Mouse (Mus musculus): ENCODE measurements around the gene Gpatch2.
A peak's percentile ranks its signal among the peaks of the same experiment; 100 is the strongest.

Gpatch2 gene

GRCm38 (mm10) chr1:187307335-187307734 lies 92.0 kb downstream of the Gpatch2 start:
- no peak for DNase-seq (ENCODE audit: low spot score in 2 of 2)

- no peak for DNase-seq (ENCODE audit: low spot score in 2 of 2)
Observed at GRCm38 (mm10) chr1:187308523-187308922, 93.2 kb downstream of the Gpatch2 start.

DNA sequence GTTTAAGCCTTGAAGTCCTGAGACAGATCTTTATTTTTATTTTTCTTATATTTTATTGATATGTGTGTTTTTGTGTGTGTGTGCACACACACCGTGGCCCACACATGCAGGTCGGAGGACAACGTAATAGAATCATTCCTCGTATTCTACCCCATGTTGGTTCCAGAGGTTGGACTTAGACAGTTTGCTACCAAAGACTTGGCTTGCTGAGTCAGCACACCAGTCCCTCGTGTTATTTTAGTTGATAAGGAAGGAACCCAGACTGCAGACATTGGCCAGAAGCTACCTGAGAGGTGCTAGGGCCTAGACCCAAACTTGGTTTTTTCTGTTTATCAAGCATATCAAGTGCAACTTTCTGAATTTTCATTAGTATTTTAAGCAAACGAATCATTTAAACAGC lies 95.8 kb downstream of the Gpatch2 start:
- DNase-seq (ENCODE audit: low spot score in 2 of 2), result no peak

- no peak for DNase-seq (ENCODE audit: low spot score in 2 of 2)
Observed at GRCm38 (mm10) chr1:187313323-187313722, 98.0 kb downstream of the Gpatch2 start.

- no peak for DNase-seq (ENCODE audit: low spot score in 2 of 2)
Observed at GRCm38 (mm10) chr1:187313763-187314162, 98.5 kb downstream of the Gpatch2 start.

DNA sequence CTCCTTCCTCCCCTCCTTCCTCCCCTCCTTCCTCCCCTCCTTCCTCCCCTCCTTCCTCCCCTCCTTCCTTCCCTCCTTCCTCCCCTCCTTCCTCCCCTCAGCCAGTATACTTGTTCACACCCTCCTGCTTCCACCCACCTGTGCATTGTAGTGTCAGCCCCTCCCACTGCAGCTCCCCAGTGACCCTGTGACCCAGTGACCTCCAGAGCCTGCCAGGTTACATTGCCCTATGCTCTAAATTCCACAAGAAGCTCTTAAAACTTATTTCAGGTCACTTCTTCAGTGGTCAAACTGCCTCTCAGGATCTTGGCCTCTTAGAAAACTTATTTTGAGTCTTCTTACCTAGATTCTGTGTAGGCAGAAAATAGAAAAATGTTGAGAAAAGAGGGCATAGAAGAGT lies 99.2 kb downstream of the Gpatch2 start:
- no peak for DNase-seq (ENCODE audit: low spot score in 2 of 2)

- no peak for DNase-seq (ENCODE audit: low spot score in 2 of 2)
Observed at GRCm38 (mm10) chr1:187315821-187316220, 100.5 kb downstream of the Gpatch2 start.

GRCm38 (mm10) chr1:187316555-187316954 lies 101.2 kb downstream of the Gpatch2 start:
- no peak for DNase-seq (ENCODE audit: low spot score in 2 of 2)

GRCm38 (mm10) chr1:187321814-187322213 lies 106.5 kb downstream of the Gpatch2 start:
- no peak for DNase-seq (ENCODE audit: low spot score in 2 of 2)

GRCm38 (mm10) chr1:187322505-187323208 lies 107.3 kb downstream of the Gpatch2 start:
- no peak for DNase-seq (ENCODE audit: low spot score in 2 of 2)

DNA sequence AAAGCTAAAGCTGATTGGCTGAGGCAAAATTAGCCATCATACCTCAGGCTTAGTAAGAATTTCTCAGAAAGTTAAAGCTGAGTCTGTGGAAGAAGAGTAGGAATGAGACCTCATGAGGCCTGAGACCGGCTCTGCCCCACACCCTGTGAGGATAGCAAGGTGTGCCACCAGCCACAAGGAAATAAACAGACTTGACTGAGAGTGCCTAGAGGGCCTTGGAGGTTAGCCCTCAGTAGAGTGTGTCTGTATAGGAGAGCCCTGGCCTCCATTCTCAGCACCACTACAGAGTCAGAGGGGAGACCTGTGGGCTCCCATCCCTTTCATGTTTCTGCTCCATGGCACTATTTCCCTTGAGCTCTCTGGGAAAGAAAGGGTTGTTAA lies 107.9 kb downstream of the Gpatch2 start:
- no peak for DNase-seq (ENCODE audit: low spot score in 2 of 2)

GRCm38 (mm10) chr1:187342551-187342950 lies 127.2 kb downstream of the Gpatch2 start:
- no peak for DNase-seq (ENCODE audit: low spot score in 2 of 2)

GRCm38 (mm10) chr1:187345156-187345555 lies 129.8 kb downstream of the Gpatch2 start:
- DNase-seq (ENCODE audit: low spot score in 2 of 2), result no peak

DNA sequence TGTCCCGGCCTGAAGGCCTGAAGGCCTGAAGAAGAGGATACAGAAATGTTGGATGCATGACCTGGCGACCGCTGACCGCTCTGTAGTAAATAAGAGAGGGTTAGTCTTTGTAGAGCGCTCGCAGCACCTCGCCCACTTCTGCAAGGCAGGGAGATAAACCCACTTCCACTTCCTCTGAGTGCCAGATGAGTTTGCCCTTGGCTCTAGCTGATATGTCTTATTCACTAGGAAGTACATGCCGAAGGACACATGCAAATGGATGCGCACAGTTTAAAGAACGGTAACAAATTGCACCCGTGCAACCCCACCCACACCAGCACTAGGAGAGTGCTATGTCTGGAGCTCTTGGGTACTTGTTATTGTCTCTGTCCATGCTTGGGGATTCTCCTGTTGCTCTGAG lies 131.6 kb downstream of the Gpatch2 start:
- no peak for DNase-seq (ENCODE audit: low spot score in 2 of 2)

- DNase-seq (ENCODE audit: low spot score in 2 of 2), result no peak
Observed at GRCm38 (mm10) chr1:187347606-187348005, 132.3 kb downstream of the Gpatch2 start.

GRCm38 (mm10) chr1:187348053-187348820 lies 132.9 kb downstream of the Gpatch2 start:
- peak in 1 of 2 experiments; percentile 5 for DNase-seq (ENCODE audit: low spot score in 2 of 2)

DNA sequence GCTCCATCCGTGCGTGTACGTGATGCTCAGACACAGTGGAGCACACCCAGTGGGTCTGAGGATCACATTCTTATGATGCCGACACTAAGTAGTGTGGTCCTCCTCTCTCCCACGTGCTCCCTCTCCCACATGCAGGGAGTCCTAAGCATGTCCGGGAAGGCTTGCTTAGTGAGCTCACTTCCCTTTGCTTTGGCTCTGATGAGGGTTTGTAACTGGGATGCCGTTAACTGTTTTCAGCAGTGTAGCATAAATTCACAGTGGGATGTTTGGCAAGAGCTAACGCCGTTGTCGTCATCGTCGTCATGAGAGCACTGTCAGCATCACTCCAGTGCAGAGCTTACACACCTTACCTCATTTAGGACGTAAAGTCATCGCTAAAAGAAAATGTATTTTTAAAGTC lies 133.6 kb downstream of the Gpatch2 start:
- no peak for DNase-seq (ENCODE audit: low spot score in 2 of 2)

GRCm38 (mm10) chr1:187356169-187356568 lies 140.9 kb downstream of the Gpatch2 start:
- no peak for DNase-seq (ENCODE audit: low spot score in 2 of 2)

DNA sequence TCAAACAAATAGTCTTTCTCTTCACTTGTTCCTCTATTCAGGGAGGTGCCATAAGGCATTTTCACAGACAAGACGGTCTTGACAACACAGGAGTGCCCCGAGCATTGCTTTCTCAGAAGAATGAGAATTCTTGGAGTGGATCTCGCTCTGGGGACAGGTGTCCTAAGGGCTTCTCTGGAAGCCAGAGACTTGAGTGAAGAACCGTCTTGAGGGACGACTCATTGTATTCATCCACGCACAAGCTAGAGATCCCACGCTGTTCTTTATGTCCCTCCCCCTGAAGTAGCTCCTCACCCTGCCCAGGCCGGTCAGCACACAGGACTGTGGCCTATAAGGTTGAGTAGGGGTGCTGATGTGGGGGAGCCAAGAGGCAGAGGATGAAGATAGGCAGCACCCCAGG lies 141.6 kb downstream of the Gpatch2 start:
- no peak for DNase-seq (ENCODE audit: low spot score in 2 of 2)

GRCm38 (mm10) chr1:187360240-187360639 lies 144.9 kb downstream of the Gpatch2 start:
- no peak for DNase-seq (ENCODE audit: low spot score in 2 of 2)

DNA sequence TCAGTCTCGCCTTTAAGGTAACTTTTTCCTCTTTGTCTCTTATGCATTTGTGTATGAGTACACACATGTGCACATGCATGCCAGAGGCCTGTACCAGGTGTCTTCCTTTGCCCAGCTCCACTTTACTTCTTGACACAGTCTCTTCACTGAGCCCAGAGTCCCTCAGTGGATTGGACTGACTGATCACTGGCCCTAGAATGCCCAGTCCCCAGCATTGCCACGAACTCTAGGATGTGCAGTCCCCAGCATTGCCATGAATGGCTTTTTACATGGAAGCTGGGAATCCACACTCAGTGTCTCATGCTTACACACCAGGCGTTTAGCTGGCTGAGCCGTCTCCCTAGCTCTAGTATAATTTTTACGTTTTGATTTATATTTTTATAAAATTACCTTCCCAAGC lies 147.2 kb downstream of the Gpatch2 start:
- DNase-seq (ENCODE audit: low spot score in 2 of 2), result no peak

DNA sequence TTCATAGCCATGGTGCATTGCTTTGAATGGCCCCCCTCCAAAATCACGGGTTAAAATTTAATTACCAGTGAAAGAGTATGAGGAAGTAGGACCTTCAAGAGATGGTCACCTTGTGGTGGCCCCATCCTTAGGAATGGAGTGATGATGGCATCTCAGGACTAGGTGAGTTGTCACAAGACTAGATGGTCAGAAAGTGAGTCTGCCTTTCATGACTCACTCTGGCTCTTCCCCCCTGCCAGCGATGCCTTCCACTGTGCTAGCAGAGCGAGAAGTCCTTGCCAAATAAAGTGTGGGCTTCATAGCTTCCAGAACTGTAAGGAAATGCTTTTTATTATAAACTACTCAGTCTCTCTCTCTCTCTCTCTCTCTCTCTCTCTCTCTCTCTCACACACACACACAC lies 150.1 kb downstream of the Gpatch2 start:
- DNase-seq (ENCODE audit: low spot score in 2 of 2), result no peak

GRCm38 (mm10) chr1:187366806-187367205 lies 151.5 kb downstream of the Gpatch2 start:
- DNase-seq (ENCODE audit: low spot score in 2 of 2), result no peak

Data from natural killer cell, adult 2 months (primary cell).